ENCODE assay signal across 8 mouse cellular contexts in genomic region chr1:131910001-131910648, GRCm38 (mm10). TPM values are rescaled to one million over a fixed set of nuclear protein-coding genes. Genes with fewer than 3 reads are reported as not detected.
DNase-seq lines count a peak whose midpoint lies in the region; ATAC-seq lines count a peak whose summit lies in the region.

Gene Nucks1, plus strand, starts transcription at chr1:131910534.

- H3K9ac ChIP-seq in kidney, embryonic 15.5 days, result peak within 1 kb of the TSS; percentile 96

- peaks cover 23% of the 10 kb centered on the region for H3K27me3 ChIP-seq in heart, embryonic 10.5 days (ENCODE audit: insufficient read depth, poor library complexity, severe bottlenecking)
- peaks cover 24% of the 10 kb centered on the region for H3K27me3 ChIP-seq in kidney, embryonic 15.5 days

- peak within 1 kb of the TSS; percentile 65 for H3K4me2 ChIP-seq in kidney, embryonic 15.5 days

- ATAC-seq in erythroblast, adult 5-6 weeks (replicated peaks; ENCODE audit: low FRiP score, poor library complexity, severe bottlenecking), result peak; percentile 97
- peak; percentile 98 for ATAC-seq in kidney, embryonic 15.5 days (replicated peaks; ENCODE audit: low FRiP score)
- ATAC-seq in monocyte, adult 5-6 weeks (replicated peaks; ENCODE audit: insufficient number of reproducible peaks, low FRiP score, low TSS enrichment, poor library complexity, severe bottlenecking), result peak; percentile 98

- H3K4me3 ChIP-seq in heart, embryonic 10.5 days, result peak within 1 kb of the TSS; percentile 99
- peak within 1 kb of the TSS; percentile 94 for H3K4me3 ChIP-seq in kidney, embryonic 15.5 days (replicated peaks)

- H3K4me1 ChIP-seq in heart, embryonic 10.5 days, result peaks cover 9% of the 10 kb centered on the region; the same call in 1 of the 2 replicates
- H3K4me1 ChIP-seq in kidney, embryonic 15.5 days, result peaks cover 25% of the 10 kb centered on the region

- H3K36me3 ChIP-seq in heart, embryonic 10.5 days, result 0 out of 2 replicates have a peak, but pooled peaks cover 8% of the 10 kb centered on the region
- H3K36me3 ChIP-seq in kidney, embryonic 15.5 days, result peaks cover 6% of the 10 kb centered on the region; the same call in 1 of the 2 replicates

- peak within 1 kb of the TSS; percentile 100 for H3K27ac ChIP-seq in heart, embryonic 10.5 days
- peak within 1 kb of the TSS; percentile 99 for H3K27ac ChIP-seq in kidney, embryonic 15.5 days

- under 1% methylated on average over 35 of the region's 35 CpGs for WGBS in heart, embryonic 10.5 days
- WGBS in kidney, embryonic 15.5 days, result 0% methylated on average over 34 of the region's 35 CpGs

- no peaks in the 10 kb centered on the region for H3K9me3 ChIP-seq in heart, embryonic 10.5 days
- no peaks in the 10 kb centered on the region for H3K9me3 ChIP-seq in kidney, embryonic 15.5 days (replicated peaks)

- DNase-seq in B cell, adult 2 months, result peak; percentile 100
- peak; percentile 99 for DNase-seq in brain, adult 2 months (ENCODE audit: low read depth, low spot score)
- peak; percentile 100 for DNase-seq in heart, embryonic 10.5 days (ENCODE audit: low spot score)
- DNase-seq in liver, result peak; percentile 100
- peak; percentile 99 to 100 for DNase-seq in spleen, postnatal 4 days (ENCODE audit: low spot score in 2 of 2)

RNA-seq across cellular contexts. Expression of gene Nucks1, which starts in this region (rescaled TPM):
- total RNA-seq in erythroblast, adult 5-6 weeks (2015; ENCODE audit: low replicate concordance), result 35.0 and 47.6 TPM in 2 replicates
- 77.1 and 83.3 TPM in 2 replicates for total RNA-seq in erythroblast, adult 5-6 weeks (2017; ENCODE audit: low replicate concordance)
- polyA plus RNA-seq in heart, embryonic 10.5 days (2016; fragmentation: Nextera tagmentation; extraction: Ambion mirVana), result 58.3 and 81.0 TPM in 2 replicates
- 85.7 and 93.2 TPM in 2 replicates for polyA plus RNA-seq in kidney, embryonic 15.5 days (2015; fragmentation: Nextera tagmentation; extraction: Ambion mirVana)
- 79.3 to 93.1 TPM (median 86.9 TPM) in 3 replicates for total RNA-seq in monocyte, adult 5-6 weeks (2017)

Comparison
In these comparisons a context has a peak if more than half of its experiments do, and no peak if none do; other contexts are left out.
1. Peak in every context shown above with its lines: DNase-seq, ATAC-seq, H3K4me3 ChIP-seq and H3K27ac ChIP-seq.